Mouse (Mus musculus): Measurements from ENCODE around the gene Nmnat1. TPM values are rescaled to one million over a fixed set of nuclear protein-coding genes. Genes with fewer than 3 reads are reported as not detected.

The Nmnat1 gene
- polyA plus RNA-seq, 1 experiment from 2014 or later: 6.3 TPM

GRCm38 (mm10) chr4:149484566-149484965 lies 436 bp downstream of the Nmnat1 start:
- ATAC-seq: 0 out of 2 replicates have a peak, but pooled peaks have one; percentile 25

GRCm38 (mm10) chr4:149477078-149477477 lies 7.9 kb downstream of the Nmnat1 start, which contains the start of gene Tmem274:
Gene Tmem274, plus strand, starts transcription at chr4:149477378.
- Histone ChIP-seq H3K9me3 (ENCODE audit: low read length) (no peaks in the 10 kb centered on the region), H3K9ac (replicated peaks; ENCODE audit: low read depth) (no peak within 1 kb of the TSS), H3K27me3 (replicated peaks; ENCODE audit: insufficient read depth, low read length) (no peaks in the 10 kb centered on the region), H3K4me2 (replicated peaks; ENCODE audit: low read depth, low read length) (no peak within 1 kb of the TSS), H3K4me3 (ENCODE audit: low read depth, low read length) (no peak within 1 kb of the TSS), H3K36me3 (ENCODE audit: insufficient read depth, low read length) (no peaks in the 10 kb centered on the region), H3K4me1 (ENCODE audit: insufficient read depth, low read depth, low read length) (no peaks in the 10 kb centered on the region), H3K27ac (ENCODE audit: low read length) (no peak within 1 kb of the TSS)
- WGBS: 87% methylated on average over 11 of the region's 11 CpGs
- TF ChIP-seq EP300 (IDR thresholded peaks at IDR 0.05) (no peak), CTCF (IDR thresholded peaks at IDR 0.05) (no peak)
- ATAC-seq (no peak), DNase-seq (ENCODE audit: low spot score) (no peak)

More at GRCm38 (mm10) chr4:149484566-149484965, 436 bp downstream of the Nmnat1 start:
- Histone ChIP-seq H3K9ac (replicated peaks; ENCODE audit: low read depth) (peak overlapping the region; percentile 61), H3K9me3 (ENCODE audit: low read length) (no peaks in the 10 kb centered on the region), H3K36me3 (ENCODE audit: insufficient read depth, low read length) (peaks cover 16% of the 10 kb centered on the region), H3K27ac (ENCODE audit: low read length) (peak overlapping the region; percentile 78), H3K4me2 (replicated peaks; ENCODE audit: low read depth, low read length) (peak overlapping the region; percentile 84), H3K27me3 (replicated peaks; ENCODE audit: insufficient read depth, low read length) (no peaks in the 10 kb centered on the region), H3K4me3 (ENCODE audit: low read depth, low read length) (peak overlapping the region; percentile 62), H3K4me1 (ENCODE audit: insufficient read depth, low read depth, low read length) (peaks cover 5% of the 10 kb centered on the region; the same call in 1 of the 2 replicates)
- TF ChIP-seq CTCF (IDR thresholded peaks at IDR 0.05) (no peak), EP300 (IDR thresholded peaks at IDR 0.05) (no peak)
- WGBS: 51% methylated on average over 3 of the region's 3 CpGs
- peak; percentile 29 for DNase-seq (ENCODE audit: low spot score)

- no peak overlapping the region for H3K4me2 ChIP-seq (replicated peaks; ENCODE audit: low read depth, low read length)
- no peaks in the 10 kb centered on the region for H3K27me3 ChIP-seq (replicated peaks; ENCODE audit: insufficient read depth, low read length)
- 57% methylated on average over 7 of the region's 7 CpGs for WGBS
- H3K27ac ChIP-seq (ENCODE audit: low read length): no peak overlapping the region
- H3K9me3 ChIP-seq (ENCODE audit: low read length): no peaks in the 10 kb centered on the region
- no peak overlapping the region for H3K4me3 ChIP-seq (ENCODE audit: low read depth, low read length)
- no peak for ATAC-seq
- H3K9ac ChIP-seq (replicated peaks; ENCODE audit: low read depth): no peak overlapping the region
- no peaks in the 10 kb centered on the region for H3K36me3 ChIP-seq (ENCODE audit: insufficient read depth, low read length)
- no peaks in the 10 kb centered on the region for H3K4me1 ChIP-seq (ENCODE audit: insufficient read depth, low read depth, low read length)
- TF ChIP-seq CTCF (IDR thresholded peaks at IDR 0.05): no peak
- no peak for TF ChIP-seq EP300 (IDR thresholded peaks at IDR 0.05)
- no peak for DNase-seq (ENCODE audit: low spot score)
These were observed 9.9 kb downstream of the Nmnat1 start for GRCm38 (mm10) chr4:149475096-149475495.

GRCm38 (mm10) chr4:149469557-149469956 lies 15.4 kb downstream of the Nmnat1 start:
- ATAC-seq: no peak
- 94% methylated on average over 3 of the region's 3 CpGs for WGBS
- no peaks in the 10 kb centered on the region for H3K9me3 ChIP-seq (ENCODE audit: low read length)

GRCm38 (mm10) chr4:149463435-149463950 lies 21.5 kb downstream of the Nmnat1 start:
- ATAC-seq (no peak), DNase-seq (ENCODE audit: low spot score) (no peak)
- 57% methylated on average over 6 of the region's 6 CpGs for WGBS

More at GRCm38 (mm10) chr4:149469557-149469956, 15.4 kb downstream of the Nmnat1 start:
- Histone ChIP-seq H3K27ac (ENCODE audit: low read length) (no peak overlapping the region), H3K4me2 (replicated peaks; ENCODE audit: low read depth, low read length) (no peak overlapping the region), H3K36me3 (ENCODE audit: insufficient read depth, low read length) (no peaks in the 10 kb centered on the region), H3K4me1 (ENCODE audit: insufficient read depth, low read depth, low read length) (no peaks in the 10 kb centered on the region), H3K27me3 (replicated peaks; ENCODE audit: insufficient read depth, low read length) (no peaks in the 10 kb centered on the region), H3K9ac (replicated peaks; ENCODE audit: low read depth) (no peak overlapping the region), H3K4me3 (ENCODE audit: low read depth, low read length) (no peak overlapping the region)
- no peak for TF ChIP-seq EP300 (IDR thresholded peaks at IDR 0.05)
- no peak for TF ChIP-seq CTCF (IDR thresholded peaks at IDR 0.05)
- no peak for DNase-seq (ENCODE audit: low spot score)

GRCm38 (mm10) chr4:149462305-149462971 lies 22.6 kb downstream of the Nmnat1 start:
- H3K4me1 ChIP-seq (ENCODE audit: insufficient read depth, low read depth, low read length): no peaks in the 10 kb centered on the region
- no peak overlapping the region for H3K9ac ChIP-seq (replicated peaks; ENCODE audit: low read depth)
- no peak overlapping the region for H3K4me3 ChIP-seq (ENCODE audit: low read depth, low read length)
- ATAC-seq (no peak), DNase-seq (ENCODE audit: low spot score) (no peak)
- H3K36me3 ChIP-seq (ENCODE audit: insufficient read depth, low read length): no peaks in the 10 kb centered on the region
- no peak overlapping the region for H3K27ac ChIP-seq (ENCODE audit: low read length)
- no peak for TF ChIP-seq CTCF (IDR thresholded peaks at IDR 0.05)
- no peak for TF ChIP-seq EP300 (IDR thresholded peaks at IDR 0.05)
- 69% methylated on average over 6 of the region's 6 CpGs for WGBS
- no peaks in the 10 kb centered on the region for H3K9me3 ChIP-seq (ENCODE audit: low read length)
- H3K4me2 ChIP-seq (replicated peaks; ENCODE audit: low read depth, low read length): no peak overlapping the region
- no peaks in the 10 kb centered on the region for H3K27me3 ChIP-seq (replicated peaks; ENCODE audit: insufficient read depth, low read length)

More at GRCm38 (mm10) chr4:149463435-149463950, 21.5 kb downstream of the Nmnat1 start:
- no peaks in the 10 kb centered on the region for H3K9me3 ChIP-seq (ENCODE audit: low read length)
- no peaks in the 10 kb centered on the region for H3K36me3 ChIP-seq (ENCODE audit: insufficient read depth, low read length)
- H3K4me3 ChIP-seq (ENCODE audit: low read depth, low read length): no peak overlapping the region
- H3K9ac ChIP-seq (replicated peaks; ENCODE audit: low read depth): no peak overlapping the region
- no peaks in the 10 kb centered on the region for H3K4me1 ChIP-seq (ENCODE audit: insufficient read depth, low read depth, low read length)
- no peak overlapping the region for H3K27ac ChIP-seq (ENCODE audit: low read length)
- no peaks in the 10 kb centered on the region for H3K27me3 ChIP-seq (replicated peaks; ENCODE audit: insufficient read depth, low read length)
- H3K4me2 ChIP-seq (replicated peaks; ENCODE audit: low read depth, low read length): no peak overlapping the region
- TF ChIP-seq CTCF (IDR thresholded peaks at IDR 0.05) (no peak), EP300 (IDR thresholded peaks at IDR 0.05) (no peak)
